In the genomic region with DNA sequence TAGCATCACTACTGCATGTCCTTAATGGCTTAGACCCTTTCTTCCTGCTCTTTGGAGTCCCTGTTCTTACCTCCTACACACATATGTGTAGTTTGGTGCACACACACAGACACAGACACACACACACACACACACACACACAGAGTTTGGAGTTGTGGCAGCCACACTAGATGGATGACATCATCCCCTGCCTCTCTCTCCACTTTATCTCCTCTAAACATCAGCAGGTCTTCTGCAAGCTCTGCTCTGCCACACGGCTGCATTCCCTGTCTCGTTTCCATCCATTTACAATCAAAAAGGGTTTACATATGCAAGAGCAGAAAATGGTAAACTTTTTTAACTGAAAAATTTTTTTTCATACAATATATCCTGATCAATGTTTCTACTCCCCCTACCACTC, we compare ENCODE assay signal across 27 mouse cellular contexts.
DNase-seq lines count a peak whose midpoint lies in the region; ATAC-seq and TF ChIP-seq lines count a peak whose summit lies in the region.
"Had no signal": no experiment of that assay in that cellular context is flagged by ENCODE, and none has a peak within 500 bp of the region (broad histone marks: within the 10 kb centered on the region; RNA-seq: fewer than 3 reads in every experiment).

No protein-coding gene starts in this region.

- DNase-seq in 416B (ENCODE audit: low read depth): peak; percentile 54
- peak; percentile 29 for DNase-seq in MEL (ENCODE audit: low read depth, low spot score)
- DNase-seq in frontal cortex, postnatal 25 days (ENCODE audit: low spot score in 2 of 2): no peak
- no peak for DNase-seq in urinary bladder, postnatal 10 days (ENCODE audit: low spot score)
- DNase-seq: adrenal gland, adult 2 months; adrenal gland, postnatal 14 days; cerebellum, adult 11-12 months; cerebellum, adult 8-10 months; cerebellum, postnatal 10 days; cerebellum, postnatal 36 days; embryo, embryonic 11 days; forebrain, postnatal 0 days; gastrocnemius, postnatal 36 days; heart, adult 2 months; heart, postnatal 10 days; heart, postnatal 36 days had no signal

- 0 out of 2 replicates have a peak, but pooled peaks have one; percentile 50 for ATAC-seq in erythroid progenitor cell, adult 5-6 weeks (replicated peaks; ENCODE audit: low FRiP score, poor library complexity, severe bottlenecking)
- peak; percentile 48; the same call in 1 of the 2 replicates for ATAC-seq in megakaryocyte-erythroid progenitor cell, adult 5-6 weeks (replicated peaks; ENCODE audit: low FRiP score, low TSS enrichment, poor library complexity, severe bottlenecking)
- ATAC-seq: forebrain, embryonic 14.5 days; forebrain, postnatal 0 days; hindbrain, postnatal 0 days; inflammation-experienced regulatory T-cells, adult 6 months; intestine, embryonic 16.5 days had no signal

- H3K9ac ChIP-seq in MEL (ENCODE audit: control insufficient read depth, low read depth, low read length, poor library complexity, severe bottlenecking): no peak overlapping the region
- H3K9ac ChIP-seq: embryonic facial prominence, embryonic 13.5 days; forebrain, postnatal 0 days; heart, embryonic 15.5 days; hindbrain, embryonic 14.5 days had no signal

- no peak overlapping the region for H3K27ac ChIP-seq in MEL (ENCODE audit: control insufficient read depth, low read depth, low read length)
- H3K27ac ChIP-seq: embryonic facial prominence, embryonic 10.5 days; embryonic facial prominence, embryonic 13.5 days; heart, adult 2 months; heart, embryonic 15.5 days; hindbrain, embryonic 10.5 days; hindbrain, embryonic 14.5 days; hindbrain, postnatal 0 days had no signal

- TF ChIP-seq EP300 in MEL (IDR thresholded peaks at IDR 0.05; ENCODE audit: low read depth in 1 of 2, low read length in 2 of 2): no peak

- no peak for TF ChIP-seq RAD21 in MEL (IDR thresholded peaks at IDR 0.05; ENCODE audit: low read depth, low read length)

- H3K9me3 ChIP-seq in MEL (replicated peaks; ENCODE audit: insufficient read depth, low read length): no peaks in the 10 kb centered on the region
- H3K9me3 ChIP-seq: embryonic facial prominence, embryonic 10.5 days; embryonic facial prominence, embryonic 13.5 days; heart, embryonic 15.5 days; hindbrain, embryonic 10.5 days had no signal

- TF ChIP-seq CTCF in MEL (IDR thresholded peaks at IDR 0.05 in 2 of 3, conservative IDR thresholded peaks at IDR 0.05 in 1 of 3; ENCODE audit: control insufficient read depth in 1 of 3, insufficient read depth in 1 of 3, low read depth in 2 of 3, low read length in 3 of 3, poor library complexity in 1 of 3, severe bottlenecking in 1 of 3): no peak

- H3K4me1 ChIP-seq in MEL (ENCODE audit: control insufficient read depth in 1 of 2, insufficient read depth in 2 of 2, low read length in 2 of 2): peaks cover 3 to 9% of the 10 kb centered on the region in 2 experiments; a peak in 3 of 4 replicates
- H3K4me1 ChIP-seq: embryonic facial prominence, embryonic 10.5 days; embryonic facial prominence, embryonic 13.5 days; heart, embryonic 15.5 days; hindbrain, embryonic 10.5 days had no signal

- H3K4me3 ChIP-seq in MEL (ENCODE audit: control insufficient read depth in 1 of 2, insufficient read depth in 1 of 2, low read depth in 2 of 2, low read length in 2 of 2): no peak overlapping the region
- H3K4me3 ChIP-seq: embryonic facial prominence, embryonic 10.5 days; embryonic facial prominence, embryonic 13.5 days; heart, adult 2 months; heart, embryonic 15.5 days; hindbrain, embryonic 10.5 days had no signal

- no peaks in the 10 kb centered on the region for H3K27me3 ChIP-seq in MEL (ENCODE audit: control insufficient read depth in 1 of 2, insufficient read depth in 2 of 2, low read length in 2 of 2)
- H3K27me3 ChIP-seq: embryonic facial prominence, embryonic 13.5 days; heart, embryonic 15.5 days had no signal

- no peak for TF ChIP-seq POLR2A in MEL (IDR thresholded peaks at IDR 0.05; ENCODE audit: control insufficient read depth in 1 of 2, insufficient read depth in 1 of 2, low read depth in 1 of 2, low read length in 2 of 2, poor library complexity in 1 of 2)

- H3K36me3 ChIP-seq in MEL (ENCODE audit: control insufficient read depth in 1 of 2, insufficient read depth in 2 of 2, low read length in 2 of 2): peaks cover 0 to 26% of the 10 kb centered on the region in 2 experiments; a peak in 2 of 4 replicates
- H3K36me3 ChIP-seq: embryonic facial prominence, embryonic 10.5 days; embryonic facial prominence, embryonic 13.5 days; heart, embryonic 15.5 days; hindbrain, embryonic 10.5 days had no signal

- no peaks in the 10 kb centered on the region for H3K79me2 ChIP-seq in MEL (ENCODE audit: control insufficient read depth, insufficient read depth, low read length, poor library complexity)

TF ChIP-seq in MEL, 35 proteins besides CTCF, POLR2A, EP300 and RAD21:
- TF ChIP-seq ETS1 (IDR thresholded peaks at IDR 0.05; ENCODE audit: low read depth, low read length) (peak; percentile 40; the same call in 1 of the 2 replicates), GATA1 (IDR thresholded peaks at IDR 0.05; ENCODE audit: low read depth, low read length) (0 out of 2 replicates have a peak, but pooled peaks have one; percentile 36), BHLHE40 (IDR thresholded peaks at IDR 0.05; ENCODE audit: borderline replicate concordance, low read depth, low read length) (no peak), MAX (IDR thresholded peaks at IDR 0.05; ENCODE audit: low read length) (no peak)

Comparison
In these comparisons a context has a peak if more than half of its experiments do, and no peak if none do; other contexts are left out.
1. DNase-seq: peak in 416B (single experiment) and MEL (single experiment); none in frontal cortex, postnatal 25 days (0 of 2) and urinary bladder, postnatal 10 days (single experiment).